In the genomic region with DNA sequence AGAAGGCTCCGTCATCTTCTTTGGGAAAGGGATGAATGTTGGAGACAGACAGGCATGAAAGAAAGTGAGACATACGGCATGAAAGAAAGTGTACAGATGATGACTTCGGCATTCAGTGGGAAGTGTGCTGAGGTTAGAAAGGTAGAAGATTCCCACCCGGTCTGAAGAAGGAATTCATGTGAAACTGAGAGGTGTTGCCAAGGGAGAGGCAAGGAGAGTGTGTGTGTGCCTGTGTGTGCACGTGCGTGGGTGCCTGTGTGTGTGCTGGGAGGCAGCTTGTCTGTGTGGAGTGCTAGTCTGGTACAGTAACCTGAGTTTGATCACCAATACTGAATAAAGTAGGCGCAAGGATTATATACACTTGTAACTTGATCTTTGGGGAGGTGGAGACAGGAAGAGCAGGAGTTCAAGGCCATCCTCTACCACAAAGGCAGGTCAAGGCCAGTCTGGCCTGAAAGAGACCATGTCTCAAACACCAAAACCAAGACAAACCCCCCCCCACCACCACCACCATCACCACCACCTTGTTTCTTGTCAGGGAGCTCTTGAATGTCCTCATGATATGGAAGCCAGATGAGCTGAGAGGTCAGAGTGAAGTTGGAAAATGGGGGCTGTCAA, we compare ENCODE assay signal across 29 mouse cellular contexts. TPM values are rescaled to one million over a fixed set of nuclear protein-coding genes. Genes with fewer than 3 reads are reported as not detected.
DNase-seq lines count a peak whose midpoint lies in the region; ATAC-seq and TF ChIP-seq lines count a peak whose summit lies in the region.
"Had no signal": no experiment of that assay in that cellular context is flagged by ENCODE, and none has a peak within 500 bp of the region (broad histone marks: within the 10 kb centered on the region; RNA-seq: fewer than 3 reads in every experiment).

No protein-coding gene starts in this region.

- H3K4me1 ChIP-seq in midbrain, embryonic 11.5 days (ENCODE audit: control insufficient read depth, insufficient read depth, low read length) = no peaks in the 10 kb centered on the region
- peaks cover 7% of the 10 kb centered on the region; the same call in 1 of the 2 replicates for H3K4me1 ChIP-seq in midbrain, postnatal 0 days (ENCODE audit: insufficient read depth, low read length)
- peaks cover 5% of the 10 kb centered on the region; the same call in 1 of the 2 replicates for H3K4me1 ChIP-seq in forebrain, postnatal 0 days (ENCODE audit: insufficient read depth)

- H3K9me3 ChIP-seq in midbrain, embryonic 11.5 days (ENCODE audit: control insufficient read depth, low read length) = no peaks in the 10 kb centered on the region
- no peaks in the 10 kb centered on the region for H3K9me3 ChIP-seq in midbrain, postnatal 0 days (ENCODE audit: low read length)
- H3K9me3 ChIP-seq in forebrain, postnatal 0 days (ENCODE audit: low read length) = no peaks in the 10 kb centered on the region
- H3K9me3 ChIP-seq: embryonic facial prominence, embryonic 13.5 days; embryonic facial prominence, embryonic 15.5 days; forebrain, embryonic 10.5 days; forebrain, embryonic 12.5 days; G1E had no signal

- DNase-seq in midbrain, embryonic 11.5 days (ENCODE audit: low spot score, missing footprints) = peak; percentile 62
- DNase-seq in midbrain, postnatal 0 days (ENCODE audit: low spot score) = no peak
- DNase-seq in 416B (ENCODE audit: low read depth) (peak; percentile 38), ES-CJ7 (ENCODE audit: low read depth, low spot score) (peak; percentile 51), R1 (ENCODE audit: low read depth, low spot score) (peak; percentile 59)
- DNase-seq in cerebellum, postnatal 36 days = no peak
- no peak for DNase-seq in forebrain, postnatal 0 days
- no peak for DNase-seq in layer of hippocampus, adult 18-20 months (ENCODE audit: low spot score in 2 of 2)
- DNase-seq: adrenal gland, adult 2 months; adrenal gland, postnatal 10 days; adrenal gland, postnatal 25 days; cerebellum, adult 11-12 months; cerebellum, adult 2 months; cerebellum, adult 9-10 months; cerebellum, postnatal 10 days; cerebellum, postnatal 25 days; embryo, embryonic 11 days had no signal

- no peak overlapping the region for H3K4me3 ChIP-seq in midbrain, embryonic 11.5 days (ENCODE audit: low read depth, low read length)
- no peak overlapping the region for H3K4me3 ChIP-seq in midbrain, postnatal 0 days (ENCODE audit: low read depth, low read length)
- no peak overlapping the region for H3K4me3 ChIP-seq in forebrain, postnatal 0 days (ENCODE audit: low read depth, low read length)
- H3K4me3 ChIP-seq: embryonic facial prominence, embryonic 13.5 days; embryonic facial prominence, embryonic 15.5 days; erythroblast, embryonic 14.5 days; forebrain, embryonic 10.5 days; forebrain, embryonic 12.5 days had no signal

- no peak for ATAC-seq in midbrain, embryonic 11.5 days (ENCODE audit: low FRiP score)
- no peak for ATAC-seq in midbrain, postnatal 0 days (ENCODE audit: low FRiP score)
- ATAC-seq in forebrain, postnatal 0 days = no peak
- ATAC-seq: forebrain, embryonic 14.5 days; forebrain, embryonic 16.5 days; Patski had no signal

- no peaks in the 10 kb centered on the region for H3K27me3 ChIP-seq in midbrain, embryonic 11.5 days (ENCODE audit: control insufficient read depth, insufficient read depth, low read length)
- H3K27me3 ChIP-seq in midbrain, postnatal 0 days (ENCODE audit: insufficient read depth, low read length) = no peaks in the 10 kb centered on the region
- H3K27me3 ChIP-seq in forebrain, postnatal 0 days (ENCODE audit: insufficient read depth, low read length) = peaks cover 8% of the 10 kb centered on the region; the same call in 1 of the 2 replicates
- H3K27me3 ChIP-seq: Patski had no signal

- H3K27ac ChIP-seq in midbrain, embryonic 11.5 days (ENCODE audit: low read depth, low read length) = no peak overlapping the region
- H3K27ac ChIP-seq in midbrain, postnatal 0 days (ENCODE audit: low read depth, low read length) = no peak overlapping the region
- no peak overlapping the region for H3K27ac ChIP-seq in forebrain, postnatal 0 days (ENCODE audit: low read depth, low read length)
- H3K27ac ChIP-seq: embryonic facial prominence, embryonic 13.5 days; embryonic facial prominence, embryonic 15.5 days; forebrain, embryonic 10.5 days; forebrain, embryonic 12.5 days had no signal

- WGBS in midbrain, embryonic 11.5 days = 53% methylated on average over 7 of the region's 7 CpGs
- 57% methylated on average over 7 of the region's 7 CpGs for WGBS in midbrain, postnatal 0 days
- WGBS in forebrain, postnatal 0 days = 57% methylated on average over 7 of the region's 7 CpGs

- H3K4me2 ChIP-seq in midbrain, embryonic 11.5 days = no peak overlapping the region
- no peak overlapping the region for H3K4me2 ChIP-seq in midbrain, postnatal 0 days (ENCODE audit: low read depth, low read length, poor library complexity, severe bottlenecking)
- no peak overlapping the region for H3K4me2 ChIP-seq in forebrain, postnatal 0 days (ENCODE audit: low read depth)
- H3K4me2 ChIP-seq: embryonic facial prominence, embryonic 13.5 days; embryonic facial prominence, embryonic 15.5 days; forebrain, embryonic 12.5 days had no signal

- no peak for TF ChIP-seq CTCF in midbrain, postnatal 0 days (IDR thresholded peaks at IDR 0.05)
- no peak for TF ChIP-seq CTCF in forebrain, postnatal 0 days (IDR thresholded peaks at IDR 0.05; ENCODE audit: low read depth)

- no peaks in the 10 kb centered on the region for H3K36me3 ChIP-seq in midbrain, embryonic 11.5 days (ENCODE audit: control insufficient read depth, insufficient read depth, low read length)
- H3K36me3 ChIP-seq in midbrain, postnatal 0 days (ENCODE audit: insufficient read depth, low read length) = no peaks in the 10 kb centered on the region
- no peaks in the 10 kb centered on the region for H3K36me3 ChIP-seq in forebrain, postnatal 0 days (ENCODE audit: insufficient read depth)
- H3K36me3 ChIP-seq: embryonic facial prominence, embryonic 13.5 days; embryonic facial prominence, embryonic 15.5 days; forebrain, embryonic 10.5 days; forebrain, embryonic 12.5 days; G1E had no signal

- no peak overlapping the region for H3K9ac ChIP-seq in midbrain, embryonic 11.5 days (ENCODE audit: low read length)
- H3K9ac ChIP-seq in midbrain, postnatal 0 days (replicated peaks; ENCODE audit: low read length, poor library complexity, severe bottlenecking) = no peak overlapping the region
- H3K9ac ChIP-seq in forebrain, postnatal 0 days = no peak overlapping the region
- H3K9ac ChIP-seq: embryonic facial prominence, embryonic 13.5 days; embryonic facial prominence, embryonic 15.5 days; forebrain, embryonic 12.5 days had no signal

RNA-seq across cellular contexts. Expression of a gene that starts 15.3 kb away (rescaled TPM):
- 0.14 TPM in 1 of 2 replicates, not detected in the other for polyA plus RNA-seq in midbrain, embryonic 11.5 days (2014; fragmentation: Nextera tagmentation; extraction: Ambion mirVana)
- 18.7 and 24.0 TPM in 2 replicates for total RNA-seq in midbrain, postnatal 0 days (2014; rRNA removed)
- 20.1 and 21.6 TPM in 2 replicates for polyA plus RNA-seq in midbrain, postnatal 0 days (2015; fragmentation: Nextera tagmentation; extraction: Ambion mirVana)
- 11.9 and 14.7 TPM in 2 replicates for total RNA-seq in forebrain, postnatal 0 days (2014; rRNA removed)
- polyA plus RNA-seq in forebrain, postnatal 0 days (2015; fragmentation: Nextera tagmentation; extraction: Ambion mirVana) = 18.9 and 22.6 TPM in 2 replicates
- 10 to 100 TPM; 31.8 to 34.3 TPM for total RNA-seq in layer of hippocampus, adult 18-20 months (2021)
- total RNA-seq: common myeloid progenitor, adult 5-6 weeks had no signal
- polyA plus RNA-seq: C2C12; embryonic facial prominence, embryonic 11.5 days; erythroblast, embryonic 14.5 days; forebrain, embryonic 10.5 days; G1E; Patski had no signal

RNA-seq across cellular contexts. Expression of a gene that starts 22.9 kb away (rescaled TPM):
- polyA plus RNA-seq in midbrain, embryonic 11.5 days (2014; fragmentation: Nextera tagmentation; extraction: Ambion mirVana) = 17.9 and 18.5 TPM in 2 replicates
- 32.6 and 35.2 TPM in 2 replicates for total RNA-seq in midbrain, postnatal 0 days (2014; rRNA removed)
- polyA plus RNA-seq in midbrain, postnatal 0 days (2015; fragmentation: Nextera tagmentation; extraction: Ambion mirVana) = 17.6 and 19.2 TPM in 2 replicates
- total RNA-seq in forebrain, postnatal 0 days (2014; rRNA removed) = 30.1 and 32.4 TPM in 2 replicates
- 13.5 and 19.4 TPM in 2 replicates for polyA plus RNA-seq in forebrain, postnatal 0 days (2015; fragmentation: Nextera tagmentation; extraction: Ambion mirVana)
- 10 to 100 TPM; 67.3 to 68.5 TPM for total RNA-seq in layer of hippocampus, adult 18-20 months (2021)

RNA-seq across cellular contexts. Expression of a gene that starts 42.5 kb away (rescaled TPM):
- 6.0 and 6.1 TPM in 2 replicates for polyA plus RNA-seq in midbrain, embryonic 11.5 days (2014; fragmentation: Nextera tagmentation; extraction: Ambion mirVana)
- total RNA-seq in midbrain, postnatal 0 days (2014; rRNA removed) = 50.9 and 55.6 TPM in 2 replicates
- 25.0 and 29.2 TPM in 2 replicates for polyA plus RNA-seq in midbrain, postnatal 0 days (2015; fragmentation: Nextera tagmentation; extraction: Ambion mirVana)
- 45.9 and 48.3 TPM in 2 replicates for total RNA-seq in forebrain, postnatal 0 days (2014; rRNA removed)
- polyA plus RNA-seq in forebrain, postnatal 0 days (2015; fragmentation: Nextera tagmentation; extraction: Ambion mirVana) = 17.1 and 21.4 TPM in 2 replicates
- total RNA-seq in layer of hippocampus, adult 18-20 months (2021) = 100 to 1,000 TPM; 405 to 413 TPM
- total RNA-seq: common myeloid progenitor, adult 5-6 weeks had no signal

RNA-seq across cellular contexts. Expression of a gene that starts 43.8 kb away (rescaled TPM):
- polyA plus RNA-seq in midbrain, embryonic 11.5 days (2014; fragmentation: Nextera tagmentation; extraction: Ambion mirVana) = 1.7 and 2.0 TPM in 2 replicates
- 9.1 and 9.6 TPM in 2 replicates for total RNA-seq in midbrain, postnatal 0 days (2014; rRNA removed)
- polyA plus RNA-seq in midbrain, postnatal 0 days (2015; fragmentation: Nextera tagmentation; extraction: Ambion mirVana) = 9.2 and 12.2 TPM in 2 replicates
- 3.6 TPM in 2 replicates for total RNA-seq in forebrain, postnatal 0 days (2014; rRNA removed)
- polyA plus RNA-seq in forebrain, postnatal 0 days (2015; fragmentation: Nextera tagmentation; extraction: Ambion mirVana) = 3.2 and 4.9 TPM in 2 replicates
- 1 to 10 TPM; 1.7 to 2.4 TPM for total RNA-seq in layer of hippocampus, adult 18-20 months (2021)
- total RNA-seq: common myeloid progenitor, adult 5-6 weeks; G1E had no signal
- polyA plus RNA-seq: G1E had no signal

Comparison
In these comparisons a context has a peak if more than half of its experiments do, and no peak if none do; other contexts are left out.
1. DNase-seq: peak in midbrain, embryonic 11.5 days (single experiment), 416B (single experiment), ES-CJ7 (single experiment) and R1 (single experiment); none in midbrain, postnatal 0 days (single experiment), cerebellum, postnatal 36 days (0 of 2), forebrain, postnatal 0 days (single experiment) and layer of hippocampus, adult 18-20 months (0 of 2).